Mouse (Mus musculus) splenic B cell, adult 2 months (primary cell): ENCODE data around the gene Gmeb1.
A peak's percentile ranks its signal among the peaks of the same experiment; 100 is the strongest.
"Not testable (repeated sequence)": the region's sequence is repeated elsewhere in the genome, so short reads cannot be mapped to it uniquely, and the experiment has no call there.

Experiments used
- DNase-seq: peaks from one replicate; pipeline ENCODE4 v3.0.0-alpha.2; 2011; ENCODE audit warnings: low read depth, low spot score
- H3K27me3 ChIP-seq: 2 replicates; pipeline ENCODE4 v1.6.1; 2012; ENCODE audit warnings: mild to moderate bottlenecking, low read length, moderate library complexity, mixed read lengths; ENCODE audit not compliant: control insufficient read depth, poor library complexity, insufficient read depth, severe bottlenecking
- H3K36me3 ChIP-seq: 2 replicates; pipeline ENCODE4 v1.6.1; 2012; ENCODE audit warnings: mild to moderate bottlenecking, low read length, moderate library complexity, mixed read lengths; ENCODE audit not compliant: control insufficient read depth, poor library complexity, insufficient read depth, severe bottlenecking

Gmeb1 gene

GRCm38 (mm10) chr4:132259248-132259647, 2.2 kb downstream of the Gmeb1 start:
- no peaks in the 10 kb centered on the region for H3K36me3 ChIP-seq

DNA sequence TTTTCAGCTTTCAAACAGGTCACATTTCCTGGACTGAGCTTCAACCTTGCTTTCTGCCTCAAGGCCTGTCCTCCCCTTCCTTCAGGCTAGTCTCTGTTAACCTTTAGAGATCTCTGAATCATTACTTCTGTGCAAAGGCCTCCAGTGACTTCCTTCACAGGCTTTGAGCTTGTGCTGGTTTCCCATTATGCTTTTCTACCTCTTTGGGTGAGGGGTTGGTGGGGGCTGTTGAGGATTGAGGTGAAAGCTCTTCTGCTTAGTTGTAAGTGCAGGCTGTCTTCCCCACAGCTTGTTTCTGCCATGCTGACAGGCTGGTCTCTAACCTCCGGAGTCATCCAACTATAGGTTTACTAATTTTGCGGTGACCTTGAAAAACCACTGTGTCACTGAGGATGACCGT, 5.0 kb downstream of the Gmeb1 start:
- Histone ChIP-seq H3K36me3 (no peaks in the 10 kb centered on the region), H3K27me3 (no peaks in the 10 kb centered on the region)
- DNase-seq: no peak

More at GRCm38 (mm10) chr4:132259248-132259647, 2.2 kb downstream of the Gmeb1 start:
- H3K27me3 ChIP-seq: no peaks in the 10 kb centered on the region; the same call in 1 of the 2 replicates
- DNase-seq: no peak

DNA sequence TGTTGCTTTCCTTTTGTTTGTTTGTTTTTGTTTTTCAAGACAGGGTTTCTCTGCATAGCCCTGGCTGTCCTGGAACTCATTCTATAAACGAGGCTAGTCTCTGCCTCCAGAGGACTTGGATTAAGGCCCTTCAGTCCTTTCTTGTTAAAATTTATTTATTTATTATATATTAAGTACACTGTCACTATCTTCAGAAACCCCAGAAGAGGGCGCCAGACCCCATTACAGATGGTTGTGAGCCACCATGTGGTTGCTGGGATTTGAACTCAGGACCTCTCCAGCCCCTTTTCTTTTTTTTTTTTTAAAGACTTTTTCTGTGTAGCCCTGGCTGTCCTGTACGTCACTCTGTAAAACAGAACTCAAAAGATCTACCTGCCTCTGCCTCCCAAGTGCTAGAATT, 6.4 kb downstream of the Gmeb1 start:
- peak; percentile 48 for DNase-seq
- H3K36me3 ChIP-seq: no peaks in the 10 kb centered on the region

DNA sequence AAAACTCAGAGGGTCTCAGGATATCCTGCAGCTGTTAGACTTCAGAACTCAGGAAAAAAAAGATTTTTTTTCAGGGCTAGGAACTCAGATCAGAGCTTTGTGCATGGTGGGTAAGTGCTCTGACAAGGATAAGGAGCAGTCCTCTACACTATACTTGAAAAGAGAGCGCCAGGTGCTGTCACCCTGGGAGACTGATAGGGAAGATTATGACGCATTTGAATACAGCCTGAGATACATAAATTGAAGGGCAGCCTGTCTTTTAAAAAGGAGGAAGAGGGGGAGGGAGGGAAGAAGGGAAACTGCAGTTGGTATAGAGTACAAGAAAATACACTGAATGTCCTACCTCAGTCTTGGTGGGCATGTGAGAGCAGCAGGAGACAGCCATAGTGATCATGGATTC, 7.8 kb downstream of the Gmeb1 start:
- Histone ChIP-seq H3K27me3 (no peaks in the 10 kb centered on the region), H3K36me3 (no peaks in the 10 kb centered on the region)
- DNase-seq: no peak

More for the DNA sequence above, 6.4 kb downstream of the Gmeb1 start:
- no peaks in the 10 kb centered on the region for H3K27me3 ChIP-seq

DNA sequence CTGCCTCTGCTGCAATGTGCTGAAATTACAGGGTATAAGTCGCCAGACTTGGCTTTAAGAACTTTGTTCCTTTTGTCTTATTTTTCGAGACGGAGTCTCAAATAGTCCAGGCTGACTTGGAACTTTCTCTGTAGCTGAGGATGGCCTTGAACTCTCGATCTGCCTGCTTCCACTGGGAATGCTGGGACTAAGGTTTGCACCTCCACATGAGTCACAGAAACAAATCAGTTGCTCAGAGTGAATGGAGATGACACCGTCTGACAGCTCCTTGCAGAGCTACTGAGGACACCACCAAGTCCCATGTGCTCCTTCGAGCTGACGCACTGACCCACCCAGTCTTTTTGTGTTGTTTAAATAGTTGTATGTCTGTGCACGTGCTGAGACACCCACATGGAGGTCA, 8.3 kb downstream of the Gmeb1 start:
- DNase-seq: no peak
- H3K36me3 ChIP-seq: no peaks in the 10 kb centered on the region
- H3K27me3 ChIP-seq: no peaks in the 10 kb centered on the region

DNA sequence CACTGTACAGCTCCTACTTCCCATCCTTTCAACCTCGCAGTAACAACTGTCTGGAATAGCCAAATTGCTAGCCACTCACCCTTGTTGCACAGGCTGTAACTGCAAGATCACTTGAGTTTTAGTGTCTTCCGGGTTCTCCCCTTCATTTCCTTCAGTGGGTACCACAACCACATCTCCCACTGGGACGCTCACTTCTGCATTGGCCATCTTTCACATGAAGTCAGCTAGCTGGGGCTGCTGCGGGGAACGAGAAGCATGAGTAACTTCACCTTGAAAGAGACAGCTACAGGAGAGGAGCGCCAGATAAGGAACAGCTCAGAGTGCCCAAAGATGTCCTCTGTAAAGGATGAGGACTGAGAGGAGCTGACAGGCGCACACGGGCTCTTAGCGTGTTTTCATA, 9.8 kb downstream of the Gmeb1 start:
- H3K36me3 ChIP-seq: no peaks in the 10 kb centered on the region
- DNase-seq: peak; percentile 78
- H3K27me3 ChIP-seq: no peaks in the 10 kb centered on the region

DNA sequence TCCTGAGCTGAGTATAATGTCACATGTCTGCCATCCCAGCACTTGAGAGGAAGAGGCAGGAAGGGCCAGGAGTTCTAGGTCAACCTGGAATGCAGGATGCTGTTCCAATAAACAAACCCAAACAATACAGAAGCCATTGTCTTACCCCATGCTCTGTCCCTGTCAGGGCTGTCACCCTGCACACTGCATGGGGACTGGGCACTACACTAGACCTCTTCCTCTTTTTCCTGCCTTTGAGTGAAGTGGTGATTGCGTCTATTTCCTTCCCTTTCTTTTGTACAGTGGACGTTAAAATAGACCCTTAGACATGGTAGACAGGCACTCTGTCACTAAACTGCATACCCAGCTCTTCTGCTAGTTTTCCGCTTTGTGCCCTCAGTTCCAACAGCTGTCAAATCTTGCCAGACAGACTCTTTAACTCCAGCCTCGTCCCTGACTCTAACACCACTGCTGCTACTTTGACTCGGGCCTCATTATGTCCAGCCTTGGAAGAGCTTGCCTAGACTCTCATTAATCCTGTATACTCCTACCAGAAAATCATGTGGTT, 13.9 kb downstream of the Gmeb1 start:
- DNase-seq: peak; percentile 54
- Histone ChIP-seq H3K36me3 (peaks cover 2% of the 10 kb centered on the region; the same call in 1 of the 2 replicates), H3K27me3 (no peaks in the 10 kb centered on the region)

- DNase-seq: no peak
- Histone ChIP-seq H3K27me3 (no peaks in the 10 kb centered on the region), H3K36me3 (peaks cover 2% of the 10 kb centered on the region; the same call in 1 of the 2 replicates)
Measured at GRCm38 (mm10) chr4:132245643-132246042, 15.8 kb downstream of the Gmeb1 start.

- H3K36me3 ChIP-seq: peaks cover 4% of the 10 kb centered on the region
- no peak for DNase-seq
- H3K27me3 ChIP-seq: no peaks in the 10 kb centered on the region
Measured at GRCm38 (mm10) chr4:132241208-132241607, 20.2 kb downstream of the Gmeb1 start.

DNA sequence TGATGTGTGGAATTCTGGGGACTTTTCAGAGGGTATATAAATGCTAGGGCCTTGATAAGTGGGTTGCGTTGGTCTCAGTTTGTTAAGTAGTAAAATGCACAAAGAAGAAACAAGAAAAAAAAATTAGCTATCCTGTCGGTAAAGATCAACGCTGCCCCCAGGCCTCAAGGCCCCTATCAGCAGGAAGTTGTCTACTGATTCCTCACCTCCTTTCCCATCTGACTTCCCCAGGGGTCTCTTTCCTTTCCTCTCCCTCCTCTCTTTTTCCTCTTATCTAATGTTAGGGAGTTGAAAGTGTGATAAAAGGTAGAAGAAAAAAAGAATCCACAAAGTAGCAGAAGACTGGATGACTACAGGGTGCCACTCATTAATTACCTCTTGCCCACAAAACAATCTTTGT, 21.0 kb downstream of the Gmeb1 start:
- no peaks in the 10 kb centered on the region for H3K27me3 ChIP-seq
- no peak for DNase-seq
- H3K36me3 ChIP-seq: peaks cover 4% of the 10 kb centered on the region

GRCm38 (mm10) chr4:132238356-132238755, 23.0 kb downstream of the Gmeb1 start:
- Histone ChIP-seq H3K36me3 (peaks cover 4% of the 10 kb centered on the region), H3K27me3 (no peaks in the 10 kb centered on the region)
- no peak for DNase-seq

- H3K27me3 ChIP-seq: no peaks in the 10 kb centered on the region
- no peak for DNase-seq
Measured at GRCm38 (mm10) chr4:132234710-132235109, 26.7 kb downstream of the Gmeb1 start.

DNA sequence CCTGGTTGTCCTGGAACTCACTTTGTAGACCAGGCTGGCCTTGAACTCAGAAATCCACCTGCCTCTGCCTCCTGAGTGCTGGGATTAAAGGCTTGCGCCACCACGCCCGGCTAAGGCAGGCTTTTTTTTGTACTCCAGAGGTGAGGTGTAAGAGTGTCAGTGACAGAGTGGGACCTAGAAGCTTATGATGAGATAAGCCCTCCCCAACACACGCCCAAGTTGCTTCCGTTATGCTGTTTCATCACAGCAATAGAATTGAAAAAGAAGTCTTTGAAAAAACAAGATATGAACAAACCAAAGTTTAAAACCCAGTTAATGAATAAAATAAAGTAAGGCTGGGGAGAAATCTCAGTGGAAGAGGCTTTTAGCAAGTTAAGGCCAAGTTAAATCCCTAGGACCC, 31.0 kb downstream of the Gmeb1 start:
- H3K27me3 ChIP-seq: no peaks in the 10 kb centered on the region

More at GRCm38 (mm10) chr4:132234710-132235109, 26.7 kb downstream of the Gmeb1 start:
- H3K36me3 ChIP-seq: peaks cover 2% of the 10 kb centered on the region

GRCm38 (mm10) chr4:132222001-132222400, 39.4 kb downstream of the Gmeb1 start:
- not testable (repeated sequence) for H3K27me3 ChIP-seq, DNase-seq, H3K36me3 ChIP-seq

More for the DNA sequence above, 31.0 kb downstream of the Gmeb1 start:
- no peaks in the 10 kb centered on the region; the same call in 1 of the 2 replicates for H3K36me3 ChIP-seq
- DNase-seq: no peak

- DNase-seq, H3K27me3 ChIP-seq: not testable (repeated sequence)
Measured at GRCm38 (mm10) chr4:132218439-132218838, 43.0 kb downstream of the Gmeb1 start.

GRCm38 (mm10) chr4:132217781-132218180, 43.6 kb downstream of the Gmeb1 start:
- no peak for DNase-seq
- H3K27me3 ChIP-seq: no peaks in the 10 kb centered on the region
- no peaks in the 10 kb centered on the region for H3K36me3 ChIP-seq

More at GRCm38 (mm10) chr4:132218439-132218838, 43.0 kb downstream of the Gmeb1 start:
- not testable (repeated sequence) for H3K36me3 ChIP-seq
